Mouse (Mus musculus) forebrain, embryonic 14.5 days (tissue): Measurements from ENCODE around the gene Samsn1. TPM values are rescaled to one million over a fixed set of nuclear protein-coding genes. Genes with fewer than 3 reads are reported as not detected.

Experiments used
- ATAC-seq: fragments of 200-750 bp; cut with Nextera tagmentation; 2 replicates; pipeline ENCODE4 v1.8.0; 2017; ENCODE audit warnings: mild to moderate bottlenecking, moderate library complexity
- DNase-seq: peaks from one replicate; pipeline ENCODE4 v3.0.0-alpha.2; 2015; ENCODE audit warnings: low spot score
- H3K27ac ChIP-seq: fragments of 300-500 bp; sonication (generic); 2 replicates; pipeline ENCODE4 v1.5.1; 2014; ENCODE audit warnings: low read depth, mild to moderate bottlenecking, control low read depth, low read length, moderate library complexity
- H3K27me3 ChIP-seq: fragments of 300-500 bp; sonication (generic); replicated peaks from 2 replicates; pipeline ENCODE4 v1.6.1; 2014; ENCODE audit warnings: low read length, control low read depth, mixed read lengths; ENCODE audit not compliant: control insufficient read depth, insufficient read depth
- H3K36me3 ChIP-seq: fragments of 300-500 bp; sonication (generic); 2 replicates; pipeline ENCODE4 v1.6.1; 2014; ENCODE audit warnings: low read length, control low read depth; ENCODE audit not compliant: control insufficient read depth, insufficient read depth
- H3K4me1 ChIP-seq: fragments of 300-500 bp; sonication (generic); 2 replicates; pipeline ENCODE4 v1.6.1; 2014; ENCODE audit warnings: antibody characterized with exemption, low read length, control low read depth; ENCODE audit not compliant: control insufficient read depth, insufficient read depth
- H3K4me2 ChIP-seq: fragments of 300-500 bp; sonication (generic); 2 replicates; pipeline ENCODE4 v1.6.1; 2014; ENCODE audit warnings: mild to moderate bottlenecking, control low read depth, low read length
- H3K4me3 ChIP-seq: fragments of 300-500 bp; sonication (generic); 2 replicates; pipeline ENCODE4 v1.5.1; 2014; ENCODE audit warnings: low read depth, low read length, control low read depth
- H3K9ac ChIP-seq: fragments of 300-500 bp; sonication (generic); 2 replicates; pipeline ENCODE4 v1.6.1; 2014; ENCODE audit warnings: mild to moderate bottlenecking, low read length, control low read depth, moderate library complexity
- H3K9me3 ChIP-seq: fragments of 300-500 bp; sonication (generic); replicated peaks from 2 replicates; pipeline ENCODE4 v1.6.1; 2016; ENCODE audit warnings: low read length, control low read depth, mixed read lengths; ENCODE audit not compliant: control insufficient read depth
- WGBS: fragments of 180-500 bp; shearing (Covaris S2); extraction: QIAGEN DNeasy Blood & Tissue Kit; methylation state at CpG from one replicate; pipeline ENCODE4 v1.1.7; 2014; 5-methylcytosine and 5-hydroxymethylcytosine counted together
- polyA plus RNA-seq: library from polyadenylated mRNA; unstranded; fragments of >200 nt; fragmentation: Nextera tagmentation; extraction: Ambion mirVana; gene quantifications from 2 replicates; pipeline ENCODE4 v1.2.1, GENCODE M21; 2014

Samsn1 gene
- polyA plus RNA-seq, 1 experiment from 2014 or later, result 1.4 TPM

GRCm38 (mm10) chr16:75899885-75900620, 122.0 kb downstream of the Samsn1 start:
- H3K27me3 ChIP-seq, result no peaks in the 10 kb centered on the region
- WGBS, result 93% methylated on average over 3 of the region's 3 CpGs
- no peak overlapping the region for H3K4me3 ChIP-seq
- no peaks in the 10 kb centered on the region for H3K9me3 ChIP-seq
- DNase-seq (no peak), ATAC-seq (no peak)
- no peaks in the 10 kb centered on the region for H3K36me3 ChIP-seq
- no peak overlapping the region for H3K4me2 ChIP-seq
- H3K27ac ChIP-seq, result no peak overlapping the region
- H3K4me1 ChIP-seq, result no peaks in the 10 kb centered on the region
- H3K9ac ChIP-seq, result no peak overlapping the region

- Histone ChIP-seq H3K4me2 (no peak overlapping the region), H3K27me3 (no peaks in the 10 kb centered on the region), H3K4me3 (no peak overlapping the region), H3K9ac (no peak overlapping the region), H3K36me3 (no peaks in the 10 kb centered on the region), H3K9me3 (no peaks in the 10 kb centered on the region), H3K27ac (no peak overlapping the region), H3K4me1 (no peaks in the 10 kb centered on the region)
- DNase-seq, result no peak
- no peak for ATAC-seq
- 86% methylated on average over 4 of the region's 4 CpGs for WGBS
Observed at GRCm38 (mm10) chr16:75897828-75898367, 124.2 kb downstream of the Samsn1 start.

GRCm38 (mm10) chr16:75894263-75894901, 127.7 kb downstream of the Samsn1 start:
- no peak overlapping the region for H3K4me2 ChIP-seq
- 88% methylated on average over 5 of the region's 5 CpGs for WGBS
- H3K27me3 ChIP-seq, result no peaks in the 10 kb centered on the region
- no peaks in the 10 kb centered on the region for H3K36me3 ChIP-seq
- no peak overlapping the region for H3K4me3 ChIP-seq
- no peaks in the 10 kb centered on the region for H3K4me1 ChIP-seq
- ATAC-seq (no peak), DNase-seq (no peak)
- no peak overlapping the region for H3K9ac ChIP-seq
- no peaks in the 10 kb centered on the region for H3K9me3 ChIP-seq
- H3K27ac ChIP-seq, result no peak overlapping the region

GRCm38 (mm10) chr16:75893470-75893869, 128.6 kb downstream of the Samsn1 start:
- WGBS, result 89% methylated on average over 1 of the region's 1 CpGs
- Histone ChIP-seq H3K27ac (no peak overlapping the region), H3K36me3 (no peaks in the 10 kb centered on the region), H3K27me3 (no peaks in the 10 kb centered on the region), H3K9ac (no peak overlapping the region), H3K4me2 (no peak overlapping the region), H3K4me1 (no peaks in the 10 kb centered on the region), H3K4me3 (no peak overlapping the region), H3K9me3 (no peaks in the 10 kb centered on the region)
- DNase-seq (no peak), ATAC-seq (no peak)

GRCm38 (mm10) chr16:75889081-75889646, 132.9 kb downstream of the Samsn1 start:
- ATAC-seq, result no peak
- Histone ChIP-seq H3K27me3 (no peaks in the 10 kb centered on the region), H3K36me3 (no peaks in the 10 kb centered on the region), H3K4me3 (no peak overlapping the region), H3K4me2 (no peak overlapping the region), H3K9me3 (no peaks in the 10 kb centered on the region), H3K4me1 (no peaks in the 10 kb centered on the region), H3K27ac (no peak overlapping the region), H3K9ac (no peak overlapping the region)
- DNase-seq, result no peak
- WGBS, result 26% methylated on average over 6 of the region's 6 CpGs

- H3K27me3 ChIP-seq, result no peaks in the 10 kb centered on the region
- no peaks in the 10 kb centered on the region for H3K9me3 ChIP-seq
- H3K4me1 ChIP-seq, result no peaks in the 10 kb centered on the region
- no peak overlapping the region for H3K4me3 ChIP-seq
- no peaks in the 10 kb centered on the region for H3K36me3 ChIP-seq
- ATAC-seq (no peak), DNase-seq (no peak)
- WGBS, result 87% methylated on average over 6 of the region's 6 CpGs
- no peak overlapping the region for H3K4me2 ChIP-seq
- no peak overlapping the region for H3K27ac ChIP-seq
- H3K9ac ChIP-seq, result no peak overlapping the region
Observed at GRCm38 (mm10) chr16:75887203-75887602, 134.9 kb downstream of the Samsn1 start.

DNA sequence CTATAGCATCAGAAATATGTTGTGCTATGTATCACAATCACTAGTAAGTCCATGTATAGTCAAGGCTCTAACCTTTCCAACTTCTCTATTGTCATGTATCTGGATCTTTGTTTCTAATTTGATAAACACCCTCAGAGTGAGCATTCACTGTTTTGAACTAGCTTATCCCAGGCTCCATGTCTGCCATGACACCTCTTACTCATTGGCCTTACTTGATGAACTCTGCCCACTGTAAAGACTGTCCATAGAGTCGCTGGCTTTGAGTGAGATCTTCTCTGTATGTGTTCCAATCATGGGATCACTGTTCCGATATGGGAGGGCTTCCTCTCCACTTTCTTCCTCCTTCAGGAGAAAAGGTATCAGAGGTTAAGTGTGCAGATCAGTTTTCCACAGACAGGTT, 143.2 kb downstream of the Samsn1 start:
- no peak for ATAC-seq
- no peaks in the 10 kb centered on the region for H3K27me3 ChIP-seq
- no peak overlapping the region for H3K4me3 ChIP-seq
- WGBS, result 93% methylated on average over 2 of the region's 2 CpGs
- no peaks in the 10 kb centered on the region for H3K36me3 ChIP-seq
- no peaks in the 10 kb centered on the region for H3K9me3 ChIP-seq
- no peak for DNase-seq
- H3K4me2 ChIP-seq, result no peak overlapping the region
- no peaks in the 10 kb centered on the region for H3K4me1 ChIP-seq
- no peak overlapping the region for H3K9ac ChIP-seq
- H3K27ac ChIP-seq, result no peak overlapping the region

DNA sequence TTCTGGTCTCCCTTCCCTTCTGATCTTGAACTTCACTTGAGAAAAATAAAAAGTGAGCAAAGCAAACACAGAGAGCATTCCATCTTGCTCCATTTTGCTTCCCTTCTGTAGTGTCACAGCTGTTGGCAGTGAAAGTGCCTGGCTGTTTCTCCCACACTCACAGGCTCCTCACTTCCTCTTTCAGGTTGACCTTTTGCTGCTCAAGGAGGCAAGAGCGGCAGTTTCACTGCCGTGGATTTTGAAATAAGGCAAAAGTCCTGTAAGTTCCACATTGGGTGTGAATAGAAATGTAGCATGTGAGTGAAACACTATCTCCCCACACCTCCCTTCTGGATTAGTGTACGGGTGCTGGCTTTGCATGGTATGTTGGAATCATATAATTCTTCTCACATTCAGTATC, 144.9 kb downstream of the Samsn1 start:
- no peak overlapping the region for H3K4me2 ChIP-seq

DNA sequence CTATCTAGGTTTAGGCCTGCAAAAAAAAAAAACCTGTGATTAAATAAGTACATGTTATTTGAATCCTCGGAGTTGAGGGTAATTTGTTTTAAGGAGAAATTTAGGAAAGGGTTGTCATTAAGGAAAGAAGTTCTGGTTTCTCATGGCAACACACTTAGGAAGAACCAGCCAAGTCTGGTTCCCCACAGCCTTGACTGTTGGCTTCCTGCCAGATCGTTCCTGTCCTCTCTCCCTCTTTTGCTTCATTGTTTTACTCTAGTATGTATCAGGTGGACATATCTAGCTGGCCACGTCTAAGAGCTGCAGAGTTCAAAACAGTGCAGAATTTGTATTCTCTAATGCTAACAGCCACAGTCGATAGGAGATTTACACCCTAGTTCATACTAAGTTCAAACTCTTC, 146.2 kb downstream of the Samsn1 start:
- Histone ChIP-seq H3K4me3 (no peak overlapping the region), H3K4me2 (no peak overlapping the region), H3K9me3 (no peaks in the 10 kb centered on the region), H3K27me3 (no peaks in the 10 kb centered on the region), H3K9ac (no peak overlapping the region), H3K27ac (no peak overlapping the region), H3K4me1 (peaks cover 2% of the 10 kb centered on the region; the same call in 1 of the 2 replicates), H3K36me3 (no peaks in the 10 kb centered on the region)
- DNase-seq, result no peak
- WGBS, result 68% methylated on average over 4 of the region's 4 CpGs
- ATAC-seq, result no peak

More for the DNA sequence above, 144.9 kb downstream of the Samsn1 start:
- no peaks in the 10 kb centered on the region for H3K27me3 ChIP-seq
- WGBS, result 82% methylated on average over 3 of the region's 3 CpGs
- H3K4me3 ChIP-seq, result no peak overlapping the region
- peaks cover 1% of the 10 kb centered on the region; the same call in 1 of the 2 replicates for H3K4me1 ChIP-seq
- DNase-seq (no peak), ATAC-seq (no peak)
- no peaks in the 10 kb centered on the region for H3K36me3 ChIP-seq
- H3K9ac ChIP-seq, result no peak overlapping the region
- no peak overlapping the region for H3K27ac ChIP-seq
- H3K9me3 ChIP-seq, result no peaks in the 10 kb centered on the region
